Mouse (Mus musculus) kidney, embryonic 14.5 days (tissue): ENCODE results near the gene Ufd1. TPM values are rescaled to one million over a fixed set of nuclear protein-coding genes. Genes with fewer than 3 reads are reported as not detected.
A peak's percentile ranks its signal among the peaks of the same experiment; 100 is the strongest.
"Not testable (repeated sequence)": the region's sequence is repeated elsewhere in the genome, so short reads cannot be mapped to it uniquely, and the experiment has no call there.

Experiments
- ATAC-seq: fragments of 200-750 bp; cut with Nextera tagmentation; 2 replicates; pipeline ENCODE4 v1.8.0; 2017; ENCODE audit warnings: moderate number of reproducible peaks, mild to moderate bottlenecking, moderate TSS enrichment, moderate library complexity; ENCODE audit not compliant: low FRiP score, low TSS enrichment
- H3K27ac ChIP-seq: fragments of 300-500 bp; sonication (generic); 2 replicates; pipeline ENCODE4 v1.5.1; 2014; ENCODE audit warnings: low read depth, mild to moderate bottlenecking, low read length, moderate library complexity, mixed read lengths
- H3K27me3 ChIP-seq: fragments of 300-500 bp; sonication (generic); 2 replicates; pipeline ENCODE4 v1.6.1; 2014; ENCODE audit warnings: mild to moderate bottlenecking, low read length; ENCODE audit not compliant: control insufficient read depth, insufficient read depth
- H3K36me3 ChIP-seq: fragments of 300-500 bp; sonication (generic); 2 replicates; pipeline ENCODE4 v1.6.1; 2014; ENCODE audit warnings: low read length, mixed read lengths; ENCODE audit not compliant: control insufficient read depth, insufficient read depth
- H3K4me1 ChIP-seq: fragments of 300-500 bp; sonication (generic); 2 replicates; pipeline ENCODE4 v1.6.1; 2014; ENCODE audit warnings: low read length, mixed read lengths; ENCODE audit not compliant: control insufficient read depth, insufficient read depth
- H3K4me2 ChIP-seq: fragments of 300-500 bp; sonication (generic); replicated peaks from 2 replicates; pipeline ENCODE4 v1.6.1; 2014; ENCODE audit warnings: low read depth, mild to moderate bottlenecking, low read length
- H3K4me3 ChIP-seq: fragments of 300-500 bp; sonication (generic); 2 replicates; pipeline ENCODE4 v1.5.1; 2014; ENCODE audit warnings: mild to moderate bottlenecking, low read length
- H3K9ac ChIP-seq: fragments of 300-500 bp; sonication (generic); 2 replicates; pipeline ENCODE4 v1.6.1; 2014; ENCODE audit warnings: low read depth, mild to moderate bottlenecking, low read length, moderate library complexity
- H3K9me3 ChIP-seq: fragments of 300-500 bp; sonication (generic); 2 replicates; pipeline ENCODE4 v1.6.1; 2016; ENCODE audit warnings: low read length; ENCODE audit not compliant: control insufficient read depth
- WGBS: fragments of 180-500 bp; shearing (Covaris S2); extraction: QIAGEN DNeasy Blood & Tissue Kit; methylation state at CpG from one replicate; pipeline ENCODE4 v1.1.7; 2014; 5-methylcytosine and 5-hydroxymethylcytosine counted together
- polyA plus RNA-seq: library from polyadenylated mRNA; unstranded; fragments of >200 nt; fragmentation: Nextera tagmentation; extraction: Ambion mirVana; gene quantifications from 2 replicates; pipeline ENCODE4 v1.2.1, GENCODE M21; 2014

The Ufd1 gene
- polyA plus RNA-seq, 1 experiment from 2014 or later: 83.8 TPM

DNA sequence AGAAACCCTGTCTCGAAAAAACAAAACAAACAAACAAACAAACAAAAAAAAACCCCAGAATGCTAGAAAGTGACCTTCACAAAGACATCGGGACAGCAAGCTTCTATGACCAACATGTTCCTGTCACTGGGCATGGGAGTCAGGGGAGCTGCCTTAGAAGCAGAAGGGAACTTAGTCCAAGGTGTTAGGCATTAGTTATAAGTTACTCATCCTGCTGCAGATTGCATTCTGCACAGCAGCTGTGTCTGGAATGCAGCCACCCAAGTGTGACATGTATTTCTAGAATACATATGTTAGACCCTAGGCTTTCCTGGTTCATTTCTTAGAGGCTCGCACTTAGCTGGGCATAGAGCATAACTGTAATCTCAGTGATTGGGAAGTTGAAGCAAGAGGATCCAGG is 17.1 kb downstream of the Ufd1 start:
- H3K4me2 ChIP-seq: no peak overlapping the region
- no peak for ATAC-seq
- no peak overlapping the region for H3K27ac ChIP-seq
- H3K36me3 ChIP-seq: peaks cover 92% of the 10 kb centered on the region
- H3K4me3 ChIP-seq: no peak overlapping the region
- H3K4me1 ChIP-seq: no peaks in the 10 kb centered on the region
- H3K27me3 ChIP-seq: no peaks in the 10 kb centered on the region
- H3K9ac ChIP-seq: no peak overlapping the region
- WGBS: 95% methylated on average over 3 of the region's 3 CpGs
- no peaks in the 10 kb centered on the region for H3K9me3 ChIP-seq

DNA sequence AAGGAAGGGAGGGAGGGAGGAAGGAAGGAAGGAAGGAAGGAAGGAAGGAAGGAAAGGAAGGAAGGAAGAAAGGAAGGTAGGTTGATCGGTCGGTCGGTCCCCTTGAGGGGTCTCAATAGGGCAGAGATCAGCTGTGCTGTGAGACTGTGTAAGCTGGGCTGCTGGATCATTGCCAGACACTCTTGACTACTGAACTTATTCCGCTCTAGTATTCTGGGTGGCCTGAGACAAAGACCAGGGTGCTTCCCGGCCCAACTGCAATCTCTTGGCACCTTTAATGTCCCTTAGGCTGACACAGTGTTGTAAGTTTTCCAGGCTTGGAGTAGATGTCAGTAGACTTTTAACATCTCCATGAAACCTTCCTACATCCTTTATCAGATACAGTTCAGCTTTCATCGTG is 17.5 kb downstream of the Ufd1 start:
- no peaks in the 10 kb centered on the region for H3K4me1 ChIP-seq
- H3K36me3 ChIP-seq: peaks cover 93% of the 10 kb centered on the region
- ATAC-seq: no peak
- no peak overlapping the region for H3K4me2 ChIP-seq
- H3K27ac ChIP-seq: no peak overlapping the region
- no peak overlapping the region for H3K9ac ChIP-seq
- 92% methylated on average over 6 of the region's 6 CpGs for WGBS
- H3K27me3 ChIP-seq: no peaks in the 10 kb centered on the region
- H3K4me3 ChIP-seq: no peak overlapping the region
- H3K9me3 ChIP-seq: no peaks in the 10 kb centered on the region

GRCm38 (mm10) chr16:18833486-18833885 is 21.9 kb downstream of the Ufd1 start:
- H3K27ac ChIP-seq: no peak overlapping the region
- ATAC-seq: no peak
- no peak overlapping the region for H3K9ac ChIP-seq
- no peak overlapping the region for H3K4me3 ChIP-seq
- no peaks in the 10 kb centered on the region for H3K4me1 ChIP-seq
- 74% methylated on average over 2 of the region's 2 CpGs for WGBS
- H3K36me3 ChIP-seq: peaks cover 65% of the 10 kb centered on the region
- no peak overlapping the region for H3K4me2 ChIP-seq
- no peaks in the 10 kb centered on the region for H3K9me3 ChIP-seq
- no peaks in the 10 kb centered on the region for H3K27me3 ChIP-seq

DNA sequence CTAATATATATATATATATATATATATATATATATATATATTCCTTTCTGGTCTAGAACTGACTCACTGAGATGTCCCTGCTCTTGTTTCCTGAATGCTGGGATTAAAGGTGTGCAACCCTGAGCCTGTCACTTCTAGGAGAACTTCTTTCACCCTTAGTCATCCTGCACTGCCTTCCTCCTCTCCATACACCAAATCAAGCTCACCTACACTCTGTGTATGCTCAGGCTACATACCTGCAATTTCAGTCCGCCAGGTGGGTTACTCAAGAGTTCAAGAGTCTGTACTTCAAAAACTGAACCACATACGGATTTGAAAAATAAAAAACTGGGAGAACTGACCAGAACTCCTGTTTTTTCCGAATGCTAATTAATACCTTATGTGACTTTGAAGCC is 24.5 kb downstream of the Ufd1 start:
- peak overlapping the region; percentile 83 for H3K4me3 ChIP-seq
- peak overlapping the region; percentile 62 for H3K4me2 ChIP-seq
- peaks cover 41% of the 10 kb centered on the region for H3K36me3 ChIP-seq
- H3K27ac ChIP-seq: no peak overlapping the region
- H3K27me3 ChIP-seq: no peaks in the 10 kb centered on the region
- H3K9ac ChIP-seq: no peak overlapping the region
- H3K9me3 ChIP-seq: no peaks in the 10 kb centered on the region
- WGBS: 30% methylated on average over 3 of the region's 3 CpGs
- H3K4me1 ChIP-seq: no peaks in the 10 kb centered on the region
- ATAC-seq: peak; percentile 48

DNA sequence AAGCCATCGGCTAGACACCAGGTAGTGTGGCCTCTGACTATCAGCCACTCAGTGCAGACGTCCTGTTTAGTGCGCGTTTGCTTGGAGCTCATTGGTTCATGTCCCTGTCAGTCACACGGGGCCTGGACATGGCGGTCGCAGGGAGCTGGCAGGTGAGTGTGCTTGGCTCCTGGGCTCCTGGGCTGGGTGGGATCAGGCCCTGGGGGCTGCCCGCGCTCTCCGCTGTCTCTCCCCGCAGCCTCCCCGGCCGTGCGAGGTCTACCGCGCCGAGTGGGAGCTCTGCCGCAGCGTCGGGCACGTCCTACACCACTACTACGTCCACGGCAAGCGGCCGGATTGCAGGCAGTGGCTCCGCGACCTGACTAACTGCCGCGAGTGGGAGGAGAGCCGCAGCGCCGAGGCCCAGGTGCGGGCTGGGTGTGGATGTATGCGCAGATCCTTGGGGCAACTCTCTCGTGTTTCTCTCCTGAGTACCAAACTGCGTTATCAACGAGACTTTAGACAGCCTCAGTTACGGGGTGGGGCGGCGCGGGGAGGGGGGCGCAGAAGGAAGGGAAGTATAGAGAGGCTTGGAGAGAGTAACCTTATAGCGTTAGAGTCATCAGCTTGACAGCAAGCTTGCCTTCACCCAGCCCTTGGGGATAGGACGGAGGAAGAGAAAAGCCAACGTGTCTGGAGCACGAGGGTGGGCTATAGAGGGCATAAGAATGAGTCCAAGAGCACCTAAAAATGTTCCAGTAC is 25.1 kb downstream of the Ufd1 start, which contains the start of the genes 2510002D24Rik and Gm28539:
Gene 2510002D24Rik, plus strand, starts transcription at position 111 of the 741 bp plus-strand sequence.
Gene Gm28539, plus strand, starts transcription at position 117 of the 741 bp plus-strand sequence.
- WGBS: 1% methylated on average over 46 of the region's 46 CpGs
- ATAC-seq: peak; percentile 97
- H3K36me3 ChIP-seq: peaks cover 36% of the 10 kb centered on the region

DNA sequence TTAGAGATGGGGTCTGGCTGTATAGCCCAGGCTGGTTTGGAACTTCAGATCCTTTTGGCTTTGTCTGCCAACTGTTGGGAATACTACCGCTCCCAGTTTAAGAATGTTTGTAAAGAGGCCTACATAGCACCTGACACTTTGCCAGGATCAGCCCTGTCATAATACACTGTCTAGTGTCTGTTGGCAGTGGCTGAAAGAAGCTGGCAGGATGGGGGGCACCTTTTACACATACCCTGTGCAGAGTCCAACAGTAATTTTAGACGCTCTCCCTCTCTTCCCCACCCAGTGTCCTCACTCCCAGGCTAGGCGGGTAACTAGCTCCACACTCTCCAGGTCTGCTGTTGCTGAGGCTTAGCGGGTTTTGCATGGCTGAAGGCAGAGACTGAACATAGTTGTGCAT is 26.8 kb downstream of the Ufd1 start:
- no peaks in the 10 kb centered on the region for H3K27me3 ChIP-seq
- no peak for ATAC-seq
- peaks cover 19% of the 10 kb centered on the region; the same call in 1 of the 2 replicates for H3K36me3 ChIP-seq

More for the DNA sequence above, 25.1 kb downstream of the Ufd1 start, which contains the start of the genes 2510002D24Rik and Gm28539:
- H3K9ac ChIP-seq: peak within 1 kb of the TSS; percentile 86
- peak within 1 kb of the TSS; percentile 83 for H3K4me3 ChIP-seq
- H3K27me3 ChIP-seq: no peaks in the 10 kb centered on the region
- no peaks in the 10 kb centered on the region for H3K4me1 ChIP-seq
- peak within 1 kb of the TSS; percentile 19; the same call in 1 of the 2 replicates for H3K27ac ChIP-seq
- peak within 1 kb of the TSS; percentile 62 for H3K4me2 ChIP-seq
- no peaks in the 10 kb centered on the region for H3K9me3 ChIP-seq

GRCm38 (mm10) chr16:18846301-18846820 is 34.8 kb downstream of the Ufd1 start:
- Histone ChIP-seq H3K9ac (no peak overlapping the region), H3K36me3 (no peaks in the 10 kb centered on the region)
- 85% methylated on average over 15 of the region's 15 CpGs for WGBS

More for the DNA sequence above, 26.8 kb downstream of the Ufd1 start:
- WGBS: 94% methylated on average over 4 of the region's 4 CpGs
- H3K4me2 ChIP-seq: no peak overlapping the region
- no peak overlapping the region for H3K4me3 ChIP-seq
- H3K9ac ChIP-seq: no peak overlapping the region
- no peaks in the 10 kb centered on the region for H3K9me3 ChIP-seq
- no peak overlapping the region for H3K27ac ChIP-seq
- no peaks in the 10 kb centered on the region for H3K4me1 ChIP-seq

GRCm38 (mm10) chr16:18849521-18850190 is 38.1 kb downstream of the Ufd1 start:
- not testable (repeated sequence) for H3K27ac ChIP-seq, H3K4me1 ChIP-seq, H3K36me3 ChIP-seq, H3K9ac ChIP-seq, H3K9me3 ChIP-seq, H3K4me3 ChIP-seq, H3K4me2 ChIP-seq, H3K27me3 ChIP-seq, ATAC-seq
- WGBS: 88% methylated on average over 16 of the region's 17 CpGs

More at GRCm38 (mm10) chr16:18846301-18846820, 34.8 kb downstream of the Ufd1 start:
- Histone ChIP-seq H3K9me3 (no peaks in the 10 kb centered on the region), H3K4me2 (no peak overlapping the region), H3K27me3 (no peaks in the 10 kb centered on the region), H3K27ac (no peak overlapping the region), H3K4me1 (no peaks in the 10 kb centered on the region), H3K4me3 (no peak overlapping the region)
- ATAC-seq: no peak

DNA sequence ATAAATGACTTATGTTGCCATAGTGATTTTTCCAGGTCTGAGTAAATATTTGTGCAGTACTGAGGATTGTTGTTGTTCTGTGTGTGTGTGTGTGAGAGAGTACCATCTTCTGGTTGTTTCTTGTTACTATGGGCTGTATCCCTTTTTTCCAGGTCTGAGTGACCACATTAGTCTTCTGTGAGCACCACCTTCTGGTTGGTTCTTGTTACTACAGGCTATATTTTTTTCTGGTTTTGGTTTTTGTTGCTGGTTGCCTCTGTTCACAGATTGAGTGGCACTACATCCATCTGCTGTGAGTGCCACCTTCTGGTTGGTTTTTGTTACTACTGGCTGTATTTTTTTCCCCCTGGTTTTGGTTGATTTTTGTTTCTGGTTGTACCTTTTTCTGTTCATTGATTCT is 47.0 kb downstream of the Ufd1 start:
- no peak overlapping the region for H3K4me3 ChIP-seq
- H3K9me3 ChIP-seq: peaks cover 3% of the 10 kb centered on the region; the same call in 1 of the 2 replicates
- no peaks in the 10 kb centered on the region for H3K36me3 ChIP-seq
- H3K27me3 ChIP-seq: no peaks in the 10 kb centered on the region
- no peak overlapping the region for H3K27ac ChIP-seq
- H3K4me1 ChIP-seq: no peaks in the 10 kb centered on the region
- H3K9ac ChIP-seq: no peak overlapping the region
- H3K4me2 ChIP-seq: no peak overlapping the region
- ATAC-seq: no peak
